Mouse (Mus musculus): ENCODE measurements around the gene Kif6.

The Kif6 gene

DNA sequence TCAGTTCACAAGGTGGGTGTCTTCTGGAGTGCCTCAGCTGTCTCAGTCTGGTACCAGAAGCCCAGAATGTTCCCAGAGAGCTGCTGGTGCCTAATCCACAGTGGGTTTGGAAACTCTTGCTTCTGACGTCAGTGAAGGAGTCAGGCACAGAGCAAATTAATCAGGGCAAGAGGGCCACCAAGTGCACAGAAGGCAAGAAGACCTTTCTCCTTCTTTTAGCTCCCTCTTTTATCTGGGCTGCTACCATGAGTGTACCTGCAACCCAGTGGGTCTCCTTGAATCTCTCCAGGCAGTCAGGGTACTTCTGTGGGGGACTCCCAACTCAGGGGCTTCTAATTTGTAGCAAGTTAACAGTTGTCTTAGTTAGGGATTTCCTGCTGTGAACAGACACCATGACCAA, 178.0 kb downstream of the Kif6 start:
- no peak for DNase-seq

DNA sequence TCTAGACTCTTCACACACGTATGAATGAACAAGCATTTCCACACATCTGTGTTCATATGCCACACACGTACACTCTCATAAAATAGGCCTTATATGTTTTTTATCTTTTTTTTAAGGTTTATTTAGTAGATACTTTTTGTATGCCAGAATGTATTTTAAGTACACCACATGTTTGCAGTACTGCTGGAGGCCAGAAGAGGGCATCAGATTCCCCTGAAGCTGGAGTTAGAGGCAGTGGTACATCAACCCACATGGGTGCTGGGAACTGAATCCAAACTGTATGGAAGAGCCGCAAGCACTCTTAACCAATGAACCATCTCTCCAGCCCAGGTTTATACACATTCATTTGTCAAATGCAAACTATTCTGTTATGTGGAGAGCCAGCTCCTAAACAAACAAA, 179.0 kb downstream of the Kif6 start:
- DNase-seq, result no peak

DNA sequence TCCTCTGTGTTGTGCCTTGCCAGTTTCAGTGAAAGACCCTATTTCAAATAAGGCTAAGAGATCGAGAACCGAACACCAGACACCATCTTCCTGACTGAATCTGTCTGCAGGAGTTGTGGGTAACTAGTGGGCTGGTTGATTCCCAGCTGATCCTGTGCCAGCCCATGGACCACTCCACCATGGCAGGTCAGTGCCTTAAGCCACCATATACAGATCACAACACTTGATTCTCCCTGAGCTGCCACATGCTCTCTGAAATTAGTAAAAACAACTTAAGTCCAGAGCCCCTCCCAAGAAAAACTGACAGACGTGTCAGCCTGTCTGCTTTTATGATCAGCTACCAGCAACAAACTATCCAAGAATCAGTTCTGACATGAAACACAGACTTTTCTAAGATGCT, 180.3 kb downstream of the Kif6 start:
- no peak for DNase-seq

DNA sequence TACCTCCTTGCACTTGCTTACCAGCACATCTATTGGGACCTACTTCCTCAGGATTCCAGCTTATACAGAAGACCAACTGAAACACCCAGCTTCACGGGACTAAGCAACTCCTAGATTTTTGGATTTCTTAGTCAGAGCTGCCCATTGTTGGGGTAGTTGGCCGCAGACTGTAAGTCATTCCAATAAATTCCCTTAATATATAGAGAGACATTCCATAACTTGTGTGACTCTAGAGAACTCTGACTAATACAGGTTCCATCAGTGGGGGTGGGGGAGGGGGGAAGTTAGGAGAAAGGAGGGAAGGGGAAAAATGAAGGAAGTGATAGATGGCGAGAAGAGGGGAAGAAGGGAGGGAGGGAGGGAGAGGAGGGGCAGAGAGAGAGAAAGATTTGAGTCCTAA, 181.2 kb downstream of the Kif6 start:
- no peak for DNase-seq

DNA sequence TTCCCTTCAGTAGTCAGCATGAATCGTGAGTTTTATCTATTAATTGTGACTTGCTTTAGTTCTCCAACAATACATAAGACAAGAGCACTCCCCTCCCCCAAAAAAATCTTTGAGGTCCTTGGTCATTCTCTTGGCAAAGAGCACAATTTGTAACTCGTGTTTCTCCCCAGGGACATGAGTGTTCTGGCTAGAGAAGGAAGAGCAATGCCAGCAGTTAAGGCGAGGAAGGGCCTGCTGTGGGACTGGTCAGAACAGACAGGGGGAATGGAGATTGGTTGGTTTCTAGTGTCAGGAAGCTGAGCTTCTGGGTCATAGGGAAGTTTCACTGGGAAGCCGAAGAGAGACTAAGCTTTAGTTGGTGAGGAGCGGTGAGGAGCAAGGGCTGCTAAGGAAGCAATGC, 184.2 kb downstream of the Kif6 start:
- DNase-seq, result no peak

DNA sequence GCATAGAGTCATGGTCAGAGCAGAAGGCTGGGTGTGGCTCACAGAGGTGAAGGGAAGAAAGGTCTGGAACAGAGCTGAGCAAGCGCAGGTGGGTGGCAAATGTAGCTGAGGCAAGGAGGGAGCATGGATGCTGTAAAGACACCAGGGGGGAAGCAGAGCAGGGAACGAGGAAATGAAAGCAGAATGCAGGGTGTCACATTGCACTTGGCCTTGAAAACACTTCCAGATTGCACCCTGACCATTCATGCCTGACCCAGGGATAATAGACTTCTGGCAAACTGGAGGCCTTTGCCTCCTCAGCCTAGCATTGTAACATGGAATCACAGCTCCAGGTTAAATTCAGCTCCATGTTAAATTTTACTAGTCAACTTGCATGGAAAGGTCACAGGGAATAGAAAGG, 185.2 kb downstream of the Kif6 start:
- DNase-seq, result no peak

DNA sequence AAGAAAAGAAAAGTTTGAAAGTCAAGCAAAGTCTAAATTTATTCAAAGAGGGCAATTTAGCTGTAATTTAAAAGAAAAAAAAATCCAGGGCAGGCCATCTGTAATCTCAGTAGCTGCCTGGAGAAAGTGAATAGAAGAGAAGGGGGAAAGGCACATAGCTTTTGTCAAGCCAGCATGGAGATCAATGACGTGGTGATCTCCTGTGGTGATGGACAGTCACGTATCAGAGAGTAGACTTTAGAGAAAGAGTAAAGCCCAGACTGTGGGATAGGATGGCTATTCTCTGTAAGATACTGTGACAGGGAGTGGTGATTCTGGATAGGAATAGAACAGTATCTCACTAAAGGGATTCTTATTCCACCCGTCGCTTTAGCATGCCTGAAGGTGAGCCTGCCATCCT, 192.5 kb downstream of the Kif6 start:
- DNase-seq, result no peak

DNA sequence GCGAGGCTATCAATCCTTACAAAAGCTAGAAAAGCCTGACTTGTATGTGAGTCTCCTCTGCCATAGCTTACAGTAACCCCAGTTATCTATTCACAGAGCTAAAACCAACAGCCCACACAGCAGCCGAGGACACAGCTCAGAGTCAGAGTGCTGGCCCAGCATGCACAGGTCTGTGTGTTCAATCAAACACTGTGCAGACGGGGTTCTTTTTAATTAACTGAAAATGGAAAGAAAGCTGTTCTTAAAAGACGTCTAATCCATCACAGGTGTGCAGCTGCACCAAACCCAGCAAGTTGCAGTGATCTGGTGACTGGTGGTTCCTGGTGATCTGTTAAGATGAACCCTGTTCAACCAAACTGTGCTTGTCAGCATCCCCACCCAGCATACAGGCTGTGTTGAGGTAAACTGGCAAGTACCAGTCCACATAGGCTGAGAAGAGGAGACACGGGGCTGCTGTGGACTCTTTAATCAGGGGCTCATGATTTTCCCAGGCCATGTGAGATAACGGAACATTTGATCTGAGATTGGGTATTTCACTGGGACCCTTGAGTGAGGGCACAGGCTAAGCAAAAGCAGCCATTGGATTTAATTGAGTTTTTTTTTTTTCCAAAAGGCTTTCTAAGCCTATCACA, 193.9 kb downstream of the Kif6 start:
- no peak for DNase-seq

DNA sequence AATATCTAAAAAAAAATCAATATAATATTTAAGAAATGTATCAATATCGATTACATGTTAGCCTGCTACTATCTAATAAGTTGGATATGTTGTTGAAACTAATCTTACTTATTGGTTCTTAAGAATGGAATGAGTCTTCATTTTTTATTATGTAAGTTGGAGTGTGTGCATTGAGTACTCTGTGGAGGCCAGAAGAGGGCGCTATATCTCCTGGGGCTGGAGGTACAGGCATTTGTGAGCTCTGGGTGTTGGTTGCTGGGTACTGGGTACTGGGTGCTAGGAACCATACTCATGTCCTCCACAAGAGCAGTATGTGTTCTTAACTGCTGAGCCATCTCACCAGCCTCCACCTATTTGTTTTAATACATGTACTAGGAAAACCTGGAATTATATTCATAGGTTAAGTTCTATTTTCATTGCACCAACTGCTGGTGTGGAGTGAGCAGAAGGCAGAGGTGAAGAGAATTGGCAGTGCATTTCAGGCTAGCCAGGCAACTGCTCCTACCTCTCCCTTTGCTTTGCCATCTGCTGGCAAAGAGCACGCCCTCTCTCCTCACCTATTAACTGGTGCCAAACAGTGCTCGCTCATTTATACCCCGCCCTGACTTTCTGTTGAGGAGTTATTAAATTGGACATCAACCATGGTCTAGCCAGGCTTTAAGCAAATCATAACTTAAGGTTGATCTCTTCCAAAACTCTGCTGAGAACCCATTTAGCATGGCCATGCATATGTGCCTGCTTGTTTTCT, 199.1 kb downstream of the Kif6 start:
- no peak for DNase-seq

DNA sequence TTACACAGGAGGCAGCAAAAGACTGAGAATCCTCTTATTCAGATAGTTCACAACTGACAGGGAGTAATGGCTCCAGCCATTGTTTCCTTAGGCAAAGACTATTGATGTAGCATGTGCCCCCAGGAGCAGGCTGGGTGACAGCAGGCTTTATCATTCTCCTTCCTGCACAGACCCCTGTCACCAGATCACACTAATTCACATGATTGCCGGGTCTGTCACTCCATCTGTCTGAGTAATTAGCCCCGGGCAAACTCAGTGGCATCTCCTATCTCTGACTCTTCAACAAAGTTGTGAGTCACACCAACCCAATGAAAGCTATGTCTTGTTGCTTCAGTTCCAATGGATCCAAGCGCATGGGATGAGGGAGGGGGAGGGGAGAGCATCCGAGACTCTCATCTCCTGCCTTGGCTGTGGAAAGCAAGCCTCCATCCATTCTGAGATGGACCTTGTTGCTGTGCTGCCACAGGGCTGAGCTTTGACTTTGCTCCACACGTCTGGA, 201.2 kb downstream of the Kif6 start:
- no peak for DNase-seq

DNA sequence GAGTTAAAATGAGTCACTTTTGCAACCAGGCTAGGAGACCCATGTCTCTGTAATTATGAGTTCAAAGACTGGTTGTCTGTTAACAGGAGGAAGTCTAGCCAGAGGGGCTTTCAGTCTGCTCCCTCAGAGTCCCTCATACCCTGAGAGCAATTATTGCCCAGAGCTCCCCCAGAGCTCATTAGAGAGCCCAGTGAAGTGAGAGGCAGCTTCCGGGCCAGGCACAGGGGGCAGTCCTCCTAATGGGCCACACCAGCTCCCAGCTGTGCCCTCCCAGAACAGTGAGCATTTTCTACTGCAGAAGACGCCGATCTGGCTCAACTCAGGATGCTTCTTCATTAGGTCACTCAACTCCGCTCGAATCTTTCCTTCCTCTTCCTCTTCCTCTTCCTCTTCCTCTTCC, 201.8 kb downstream of the Kif6 start:
- no peak for DNase-seq

DNA sequence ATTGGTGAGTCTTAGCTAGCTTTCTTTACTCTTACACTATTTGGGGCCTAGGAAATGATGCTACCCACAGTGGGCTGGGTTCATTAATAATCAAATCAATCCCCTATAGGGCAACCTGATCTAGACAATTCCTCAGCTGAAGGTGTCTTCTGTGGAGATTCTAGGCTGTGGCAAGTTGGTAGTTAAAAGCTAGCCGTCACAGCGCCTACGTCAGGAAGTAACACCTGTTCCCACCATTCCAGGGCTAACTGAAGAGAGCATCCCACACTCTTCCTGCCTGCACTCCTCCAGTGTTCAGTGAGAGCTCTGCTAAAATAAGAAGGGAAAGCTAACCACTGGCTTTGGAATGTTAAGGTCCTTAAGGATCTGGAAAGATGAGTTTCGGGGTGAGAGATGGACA, 205.3 kb downstream of the Kif6 start:
- no peak for DNase-seq

DNA sequence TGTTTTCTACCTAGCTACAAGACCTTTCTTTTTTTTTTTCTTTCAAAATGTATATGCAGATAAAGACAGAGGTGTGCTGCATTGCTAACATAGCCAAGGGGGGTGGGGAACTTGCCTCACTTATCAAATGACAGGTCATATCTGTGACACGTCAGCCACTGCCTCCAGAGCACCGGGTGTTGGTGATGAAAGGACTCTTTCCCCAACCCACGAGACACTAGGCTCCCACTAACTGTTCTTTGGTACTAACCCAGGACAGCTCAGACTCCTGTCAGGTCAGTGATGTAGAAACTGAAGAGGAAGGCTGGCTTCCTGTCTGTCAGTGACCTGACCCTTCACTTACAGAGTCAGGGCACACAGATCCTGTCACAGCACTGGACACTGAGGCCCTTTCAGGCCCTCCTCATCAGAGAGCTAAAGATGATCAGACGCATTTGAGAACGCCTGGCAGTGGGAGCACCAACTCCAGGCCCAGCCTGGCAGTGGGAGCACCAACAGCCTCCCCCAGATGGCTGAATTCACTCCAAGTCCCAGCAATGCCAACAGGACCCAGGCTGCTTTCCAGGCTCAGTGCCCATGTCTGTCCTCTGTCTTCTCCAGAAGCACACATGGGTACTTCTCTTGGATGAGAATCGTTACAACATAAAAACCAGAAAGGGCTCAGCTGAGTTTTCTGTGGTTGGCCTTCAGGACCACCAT, 209.4 kb downstream of the Kif6 start:
- no peak for DNase-seq

DNA sequence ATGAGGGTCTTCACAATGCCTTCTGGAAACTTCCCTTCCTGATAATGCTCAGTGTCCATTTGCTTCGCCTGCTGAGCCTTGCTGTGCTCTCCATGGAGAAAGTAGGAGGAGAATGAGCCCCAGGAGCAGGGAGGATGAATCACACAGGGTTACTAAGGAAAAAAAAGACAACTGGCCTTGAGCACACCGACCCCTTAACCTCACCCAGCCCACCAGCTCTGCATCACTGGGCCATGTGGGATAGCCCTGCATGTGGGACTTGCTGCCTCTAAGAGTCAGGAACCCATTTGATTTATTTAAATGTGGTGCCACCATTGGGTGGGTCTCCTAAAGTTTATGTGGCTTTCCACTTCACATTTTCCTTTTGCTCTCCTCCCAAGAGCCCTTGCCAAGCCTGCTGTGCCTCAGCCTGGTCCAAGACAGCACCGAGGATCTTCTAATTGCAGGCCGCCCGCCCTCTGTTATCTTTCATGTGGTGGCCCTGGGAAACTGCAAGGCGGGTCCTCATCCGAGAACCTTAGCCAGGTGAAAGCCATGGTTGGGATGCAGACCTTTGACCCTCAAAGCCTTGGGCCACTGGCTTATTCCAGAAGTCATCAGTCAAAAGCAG, 210.0 kb downstream of the Kif6 start:
- no peak for DNase-seq

DNA sequence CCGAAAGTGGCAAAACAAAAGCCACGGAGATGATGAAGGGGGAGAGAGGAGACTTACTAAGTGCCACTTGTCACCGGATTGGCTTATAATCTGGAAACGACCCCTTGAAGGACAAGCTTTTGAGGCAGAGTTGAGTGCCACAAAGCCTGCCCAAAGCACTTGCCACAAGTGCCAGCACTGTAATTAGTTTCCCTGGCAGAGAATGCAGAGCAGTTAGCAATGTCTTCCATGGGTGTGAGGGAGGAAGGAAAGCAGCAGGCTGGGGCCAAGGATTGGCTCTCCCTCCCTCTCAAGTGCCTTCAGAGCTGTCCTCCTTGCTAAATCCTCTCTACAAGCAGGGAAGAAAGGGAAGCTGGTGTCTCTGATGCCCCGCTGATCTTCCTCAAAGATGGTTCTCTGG, 210.9 kb downstream of the Kif6 start:
- no peak for DNase-seq

DNA sequence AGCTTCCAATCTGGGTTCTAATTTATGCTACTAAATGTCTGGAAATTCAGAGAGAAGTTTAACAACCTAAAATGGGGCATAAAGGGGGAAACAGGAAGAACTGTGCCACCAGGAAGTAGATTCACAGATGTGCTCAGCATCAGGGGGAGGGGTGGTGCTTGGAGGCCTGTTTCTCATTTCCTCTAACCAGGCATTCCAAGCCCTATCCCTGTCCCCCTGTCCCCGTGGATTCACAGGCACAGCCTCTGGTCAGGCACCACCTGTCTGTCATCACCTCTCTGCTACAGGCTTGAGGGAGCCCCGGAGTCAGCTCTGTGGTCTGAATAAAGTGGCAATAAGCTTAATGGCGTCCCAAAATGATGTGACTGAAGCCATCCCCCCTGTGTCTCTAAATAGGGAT, 216.8 kb downstream of the Kif6 start:
- no peak for DNase-seq

DNA sequence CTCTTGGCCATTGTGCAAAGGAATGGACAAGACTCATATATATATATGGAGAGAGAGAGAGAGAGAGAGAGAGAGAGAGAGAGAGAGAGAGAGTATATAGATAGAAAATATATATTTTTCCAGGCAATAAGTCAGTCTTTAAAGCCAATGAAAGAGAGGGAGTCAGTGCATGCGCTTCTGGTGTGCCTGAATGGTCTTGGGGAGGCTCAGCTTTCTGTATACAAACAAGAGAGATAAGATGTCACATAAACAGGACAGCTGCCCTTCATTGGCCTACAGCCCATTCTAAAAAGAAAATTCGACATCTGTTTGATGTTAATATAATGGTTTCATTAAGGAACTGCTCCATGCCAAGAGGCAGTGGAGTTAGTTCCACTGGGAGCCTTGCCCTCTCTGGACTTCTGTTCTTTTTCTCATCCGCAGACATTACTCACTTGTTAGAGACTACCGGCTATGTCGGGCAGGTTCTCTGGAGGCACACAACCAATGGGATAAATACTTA, 219.2 kb downstream of the Kif6 start:
- DNase-seq, result no peak

DNA sequence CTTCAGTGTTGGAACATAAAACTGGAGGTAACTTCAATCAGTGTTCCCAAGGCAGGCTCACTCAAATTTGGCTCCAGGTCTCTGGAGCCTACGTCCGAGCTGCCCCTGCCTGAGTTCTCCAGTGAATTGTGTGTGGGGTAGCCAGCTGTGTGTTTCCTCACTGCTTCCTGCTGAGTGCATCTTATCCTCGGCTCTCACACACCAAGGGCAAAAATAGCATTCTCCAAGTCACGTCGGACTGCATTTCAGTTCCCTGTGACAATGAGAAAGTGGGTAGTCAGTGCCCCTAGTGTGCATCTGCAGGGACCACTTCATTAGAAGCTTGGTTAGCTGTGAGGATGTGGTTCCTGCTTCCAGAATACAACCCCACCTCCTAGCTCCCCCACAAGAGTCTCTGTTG, 222.5 kb downstream of the Kif6 start:
- DNase-seq, result no peak

DNA sequence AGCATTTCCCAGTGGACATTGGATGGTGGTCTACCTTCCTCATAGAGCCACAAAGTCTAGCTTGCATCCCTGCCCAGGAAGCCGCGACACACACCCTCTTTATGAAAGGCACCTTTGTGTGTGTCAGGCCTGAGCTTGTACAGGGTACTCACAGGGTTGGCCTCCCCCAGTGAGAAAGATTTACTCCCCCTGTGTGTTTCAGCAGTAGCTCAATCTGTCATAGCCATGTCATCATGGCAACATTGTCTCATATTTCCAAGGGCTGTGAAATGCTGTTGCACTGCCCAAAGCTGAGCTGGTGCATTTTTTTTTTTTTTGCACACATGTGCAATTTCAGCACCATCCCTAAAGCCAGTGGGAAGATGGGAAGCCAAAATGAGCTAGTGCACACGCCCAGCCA, 224.3 kb downstream of the Kif6 start:
- DNase-seq, result no peak

DNA sequence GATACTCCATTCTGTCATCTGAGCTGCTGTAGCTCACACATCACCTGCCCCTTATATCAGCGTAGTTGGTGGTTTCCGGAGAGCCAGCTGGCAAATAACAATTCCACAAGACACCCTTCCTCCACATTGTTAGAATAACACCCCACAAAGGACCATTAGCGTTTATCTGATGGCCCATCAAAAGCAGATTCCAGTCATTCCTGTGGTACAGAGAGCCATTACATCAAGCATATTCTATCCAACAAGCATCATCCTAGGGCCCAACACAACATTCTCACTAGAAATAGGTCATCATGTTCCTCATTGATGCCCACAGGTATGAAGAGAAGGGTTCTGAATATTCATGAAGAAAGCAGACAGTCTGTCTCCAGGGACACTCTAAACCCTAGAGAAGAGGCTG, 236.3 kb downstream of the Kif6 start:
- DNase-seq, result no peak

DNA sequence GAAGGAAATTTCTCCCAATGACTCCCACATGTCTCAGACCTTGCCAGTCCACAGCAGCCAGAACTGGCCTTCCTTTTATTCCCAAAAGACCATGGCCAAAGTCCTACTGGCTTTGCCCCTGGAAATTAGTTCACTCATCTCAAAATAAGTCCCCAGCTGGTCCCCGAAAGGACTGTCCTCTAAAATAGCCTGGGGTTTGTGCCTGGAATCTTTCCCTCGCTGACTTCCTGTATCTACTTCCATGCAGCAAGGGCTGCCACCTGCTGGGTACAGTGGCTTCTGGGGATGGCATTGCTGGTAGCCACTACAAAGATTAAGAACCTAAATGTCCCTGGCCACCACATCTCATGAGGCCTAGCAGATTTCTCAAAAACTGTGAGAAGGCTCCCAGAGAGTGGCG, 237.2 kb downstream of the Kif6 start:
- no peak for DNase-seq

DNA sequence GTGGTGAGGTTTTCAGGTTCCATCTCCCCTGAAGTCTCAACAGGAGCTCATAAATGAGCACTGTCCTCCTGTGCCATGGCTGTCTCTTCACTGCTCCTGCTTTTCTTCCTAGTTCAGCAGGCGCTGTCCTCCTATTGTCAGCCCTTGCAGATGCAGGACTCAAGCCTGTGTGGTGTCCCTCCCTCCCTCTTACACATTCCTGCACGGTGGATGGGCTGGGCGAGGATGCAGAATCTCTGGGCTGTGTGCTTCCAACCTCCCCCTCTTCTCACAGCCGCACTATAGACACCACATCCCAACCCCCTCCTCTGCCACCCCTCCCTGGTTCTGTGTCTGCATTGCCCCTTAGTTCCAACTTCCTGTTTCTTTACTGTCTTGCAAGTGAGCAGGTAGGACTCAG, 240.8 kb downstream of the Kif6 start:
- no peak for DNase-seq

DNA sequence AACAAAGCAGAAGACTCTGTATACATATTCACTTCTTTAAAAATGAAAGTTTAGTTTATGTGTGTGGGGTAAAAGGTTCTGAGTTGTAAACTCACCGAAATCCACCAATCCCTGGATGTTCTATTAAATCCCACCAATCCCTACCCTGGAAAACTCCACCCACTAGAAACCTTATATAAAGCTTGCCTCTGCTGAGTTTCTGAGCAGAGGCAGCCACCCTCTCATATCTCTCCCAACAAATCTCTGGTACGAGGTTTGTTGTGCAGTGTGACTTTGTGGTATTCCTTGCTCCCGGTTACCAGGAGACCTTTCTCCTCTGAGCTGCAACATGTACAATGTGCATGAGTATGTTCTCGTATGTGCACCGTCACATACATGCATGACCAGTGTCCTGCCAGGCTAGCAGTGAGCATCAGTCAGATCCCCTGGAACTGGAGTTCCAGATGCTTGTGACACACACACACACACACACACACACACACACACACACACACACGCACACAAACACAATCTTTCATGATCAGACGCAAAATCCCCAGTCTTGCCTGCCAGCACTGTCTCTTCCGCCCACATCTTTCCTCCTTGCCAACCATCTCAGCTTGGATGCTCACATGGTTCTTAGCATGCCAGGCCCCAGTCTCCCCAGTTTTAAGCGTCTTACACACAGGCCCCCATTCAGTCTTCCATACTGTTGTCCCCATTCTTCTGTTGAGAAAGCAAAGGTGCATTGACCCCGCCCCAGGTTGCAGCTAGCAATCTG, 245.3 kb downstream of the Kif6 start:
- no peak for DNase-seq

Data from thymus, postnatal 4 days (tissue).